Mouse (Mus musculus) urinary bladder, postnatal 14 days (tissue): ENCODE results near the gene Zbp1.
A peak's percentile ranks its signal among the peaks of the same experiment; 100 is the strongest.

Experiments used
- DNase-seq: peaks from one replicate; pipeline ENCODE4 v3.0.0; 2021; ENCODE audit warnings: low spot score

The Zbp1 gene

DNA sequence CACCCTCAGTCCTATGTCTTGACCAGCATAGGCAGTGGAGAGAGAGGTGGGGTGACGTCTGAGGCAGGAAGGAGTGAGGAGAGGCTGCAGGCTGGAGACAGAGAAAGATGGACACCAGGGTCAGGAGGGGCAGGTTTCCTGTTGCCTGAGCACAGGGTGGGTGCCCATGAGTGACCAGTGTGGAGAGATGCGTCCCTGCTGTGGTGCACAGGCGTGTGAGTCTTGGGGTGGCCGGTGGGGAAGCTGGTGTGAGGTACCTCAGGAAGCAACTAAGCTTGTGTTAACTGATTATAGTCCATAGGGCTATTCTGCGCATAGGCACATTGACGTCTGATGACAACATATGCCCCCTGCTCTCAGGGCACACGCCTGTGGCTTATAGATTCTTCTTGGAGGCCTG is 39.7 kb downstream of the Zbp1 start:
- DNase-seq = no peak

DNA sequence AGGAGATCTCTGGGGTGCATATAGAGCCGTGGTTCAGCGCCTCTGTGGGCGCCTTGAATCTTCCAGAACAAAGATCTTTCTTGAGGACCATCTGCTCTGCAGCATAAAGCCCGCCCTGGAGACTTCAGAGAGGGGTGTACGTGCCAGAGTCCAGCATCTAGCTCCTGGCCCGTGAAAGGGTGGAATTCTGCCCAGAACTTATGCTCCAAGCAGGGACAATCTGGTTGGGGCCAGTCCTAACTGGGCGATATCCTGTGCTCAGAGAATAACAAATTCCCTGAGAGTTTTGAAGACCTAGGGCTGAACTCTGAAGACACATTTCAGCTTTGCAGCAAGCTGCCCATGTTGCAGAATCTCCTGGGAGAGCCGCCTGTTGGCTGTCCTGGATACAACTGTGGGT is 40.8 kb downstream of the Zbp1 start:
- DNase-seq = no peak

DNA sequence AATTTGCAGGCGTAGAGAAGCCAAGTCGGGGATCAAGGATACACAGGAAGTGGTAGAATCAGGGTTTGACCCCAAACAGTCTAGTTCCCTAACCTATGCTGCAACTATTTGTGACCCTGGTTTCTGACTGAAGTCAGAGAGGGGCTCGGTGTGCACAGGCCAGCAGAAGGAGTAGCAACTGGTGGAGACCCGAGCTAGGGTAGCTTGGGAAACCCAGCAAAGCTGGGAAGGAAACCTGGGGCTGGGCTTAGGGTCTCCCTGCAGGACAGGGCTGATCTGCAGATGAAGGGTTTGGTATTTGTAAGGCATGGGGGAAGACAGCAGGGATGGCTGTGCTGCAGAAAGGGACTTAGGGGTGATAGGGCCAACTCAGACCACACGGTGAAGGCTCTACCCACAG is 41.2 kb downstream of the Zbp1 start:
- DNase-seq = no peak

DNA sequence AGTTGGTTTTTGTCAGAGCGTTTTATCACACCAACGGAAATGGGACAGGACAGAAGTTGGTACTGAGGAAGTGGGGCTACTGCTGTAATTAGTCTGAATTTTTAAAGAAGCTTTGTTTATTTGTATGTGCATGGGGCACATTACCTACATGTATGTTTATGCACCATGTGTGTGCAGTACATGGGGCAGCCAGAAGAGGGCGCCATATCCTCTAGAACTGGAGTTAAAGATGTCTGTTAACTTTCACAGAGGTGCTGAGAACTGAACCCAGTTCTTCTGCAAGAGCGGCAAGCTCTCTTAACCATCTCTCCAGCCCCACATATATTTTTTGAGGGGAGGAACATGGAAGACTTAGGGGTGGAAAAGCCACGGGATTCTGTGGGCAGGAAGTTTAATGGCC is 43.0 kb downstream of the Zbp1 start:
- DNase-seq = peak; percentile 2

DNA sequence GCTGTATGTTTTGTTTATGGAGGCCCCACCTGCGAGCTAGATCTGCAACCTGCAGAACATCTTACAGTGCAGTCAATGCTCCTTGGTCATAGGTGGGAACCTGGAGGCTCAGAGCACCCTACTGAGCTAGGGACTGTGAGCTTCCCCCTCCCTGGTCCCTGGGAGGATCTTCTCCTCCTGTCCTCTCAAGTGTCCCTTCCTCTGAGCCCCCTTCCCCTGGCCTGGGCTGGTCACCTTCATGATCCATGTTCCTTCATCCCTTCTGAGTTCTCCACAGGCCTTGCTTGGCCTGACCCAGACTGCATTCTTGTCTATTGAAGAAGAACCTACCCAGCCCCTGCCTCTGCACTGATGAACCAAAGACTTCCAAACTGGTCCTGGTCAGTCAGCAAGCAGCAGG is 44.2 kb downstream of the Zbp1 start:
- no peak for DNase-seq

DNA sequence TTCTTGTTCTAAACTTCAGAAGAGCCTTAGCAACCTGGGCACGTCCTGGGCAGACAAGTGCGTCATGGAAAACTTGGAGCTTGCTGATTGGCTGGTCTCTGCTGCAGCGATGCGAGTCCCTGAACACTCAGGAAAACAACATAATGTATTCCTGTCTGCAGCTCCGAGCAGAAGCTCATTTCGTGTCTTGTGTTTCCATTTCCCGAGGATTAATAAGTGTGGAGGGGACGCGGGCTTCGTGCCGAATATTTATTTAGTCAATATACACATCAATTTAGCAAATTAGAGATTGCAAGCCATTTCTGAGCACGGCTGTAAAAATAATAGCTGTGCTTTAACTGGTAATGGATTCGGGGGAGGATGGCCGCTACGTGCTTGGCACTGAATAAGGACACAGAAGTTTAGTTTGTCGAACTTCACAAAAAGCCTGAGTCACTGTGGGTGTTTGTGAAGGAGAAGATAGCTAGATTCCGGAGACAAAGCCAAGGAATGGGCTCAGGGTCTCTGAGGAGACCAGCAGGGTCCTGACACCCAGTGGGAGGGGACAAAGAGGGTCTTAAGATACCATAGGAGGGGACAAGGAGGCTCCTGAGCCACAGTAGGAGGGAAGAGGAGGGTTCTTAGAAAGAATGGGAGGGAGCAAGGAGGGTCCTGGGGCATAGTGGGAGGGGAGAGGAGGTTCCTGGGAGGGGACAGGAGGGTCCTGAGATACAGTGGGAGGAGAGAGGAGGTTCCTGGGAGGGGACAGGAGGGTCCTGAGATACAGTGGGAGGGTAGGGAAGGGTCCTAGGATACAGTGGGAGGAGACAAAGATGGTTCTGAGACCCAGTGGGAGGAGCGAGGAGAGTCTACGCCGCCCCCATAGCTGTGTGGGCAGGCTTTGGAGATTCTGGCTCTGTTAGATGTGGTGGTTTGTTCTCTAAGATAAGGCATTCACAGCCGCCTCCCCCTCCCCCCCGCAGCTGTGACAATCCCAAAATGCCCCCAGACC is 44.9 kb downstream of the Zbp1 start:
- DNase-seq = peak; percentile 36

DNA sequence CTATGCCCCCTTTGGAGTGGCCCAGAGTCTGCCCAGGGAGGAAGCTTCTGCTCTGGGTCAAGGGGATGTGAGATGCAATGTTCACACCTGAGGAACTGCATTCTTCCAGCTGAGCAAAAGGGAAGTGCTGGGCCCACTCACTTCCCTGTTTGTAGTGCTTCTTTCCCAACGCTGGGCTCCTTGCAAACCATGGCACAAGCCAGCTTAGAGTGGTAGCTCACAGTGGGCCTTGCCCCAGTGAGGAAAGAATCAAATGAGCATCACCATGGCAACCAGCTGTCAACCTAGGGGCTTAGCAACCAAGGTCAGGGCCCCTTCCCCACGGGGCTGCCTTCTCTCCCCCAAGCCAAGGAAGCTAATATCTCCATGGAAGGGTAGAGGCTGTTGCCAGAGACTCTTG is 45.7 kb downstream of the Zbp1 start:
- peak; percentile 3 for DNase-seq

DNA sequence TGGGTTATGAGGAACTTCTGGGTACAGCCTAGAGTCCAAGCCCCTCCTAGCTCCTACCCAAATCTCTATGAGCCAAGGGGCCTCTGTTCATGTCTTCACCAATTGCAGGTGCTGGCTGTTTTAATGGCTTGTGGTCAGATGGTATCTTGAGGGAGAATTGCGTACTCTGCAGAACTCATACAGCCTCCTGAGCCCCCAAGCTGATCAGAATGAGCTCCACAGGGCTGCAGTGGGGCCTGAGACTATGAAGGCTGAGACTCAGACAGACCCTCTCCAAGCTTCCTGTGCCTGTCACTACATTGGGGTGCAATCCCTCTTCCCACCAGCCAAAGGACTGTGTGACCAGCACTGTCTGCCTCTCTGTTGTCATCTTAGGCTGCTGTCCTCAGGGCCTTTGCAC is 46.3 kb downstream of the Zbp1 start:
- peak; percentile 2 for DNase-seq

DNA sequence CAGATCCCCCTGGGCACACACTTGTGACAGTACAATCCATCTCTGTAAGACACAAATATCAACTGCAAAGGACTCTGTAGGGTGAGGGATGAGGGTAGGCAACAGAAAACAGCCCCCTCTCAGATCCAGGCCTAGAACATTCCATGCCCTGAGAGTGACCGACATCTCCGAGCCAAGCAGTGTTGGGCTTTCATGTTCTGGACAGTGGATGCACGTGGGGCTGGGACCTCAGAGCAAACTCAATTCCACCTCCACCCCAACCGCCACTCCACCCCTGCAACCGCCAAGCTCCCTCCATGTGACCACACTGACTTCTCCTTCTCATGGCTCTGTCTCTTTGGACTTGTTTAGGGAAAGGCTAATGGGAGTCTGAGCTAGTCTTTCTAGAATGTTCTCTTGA is 46.8 kb downstream of the Zbp1 start:
- no peak for DNase-seq

DNA sequence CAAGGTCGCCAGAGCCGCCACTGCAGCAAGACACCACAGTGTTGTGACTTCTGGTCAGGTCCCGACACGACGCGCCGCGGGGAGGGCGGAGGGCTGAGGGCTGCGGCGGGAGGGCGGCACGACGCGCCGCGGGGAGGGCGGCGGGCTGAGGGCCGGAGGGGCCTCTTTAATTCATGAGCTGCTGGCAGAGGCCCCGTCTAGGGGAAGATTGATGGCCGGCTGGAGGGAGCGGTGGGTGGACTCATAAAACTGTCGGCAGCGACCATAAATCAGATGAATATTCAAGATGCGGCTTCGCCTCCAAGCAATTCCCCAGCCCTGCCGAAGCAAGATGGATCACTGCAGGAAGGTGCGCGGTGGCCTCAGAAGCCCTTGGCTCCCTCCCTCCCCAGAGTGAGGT is 47.3 kb downstream of the Zbp1 start:
- DNase-seq = peak; percentile 89

DNA sequence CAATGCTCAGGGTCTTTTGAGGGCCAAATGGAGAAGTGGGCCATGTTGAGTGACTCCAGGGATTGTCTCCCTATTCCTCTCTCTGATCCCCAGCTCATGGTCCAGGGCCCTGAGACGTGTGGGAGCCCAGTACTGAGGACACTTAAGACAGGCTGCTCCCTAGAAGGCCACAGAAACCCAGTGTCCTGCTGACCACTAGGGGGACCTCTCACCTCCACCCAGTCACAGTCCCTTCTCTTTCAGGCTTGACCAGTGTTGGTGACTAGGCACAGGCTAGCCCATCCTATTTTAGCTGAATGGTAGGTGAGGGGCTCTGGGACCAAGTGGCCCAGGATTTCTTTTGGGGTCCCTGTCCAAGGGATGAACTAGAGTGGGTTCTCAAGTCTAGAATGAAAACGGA is 48.0 kb downstream of the Zbp1 start:
- DNase-seq = no peak

DNA sequence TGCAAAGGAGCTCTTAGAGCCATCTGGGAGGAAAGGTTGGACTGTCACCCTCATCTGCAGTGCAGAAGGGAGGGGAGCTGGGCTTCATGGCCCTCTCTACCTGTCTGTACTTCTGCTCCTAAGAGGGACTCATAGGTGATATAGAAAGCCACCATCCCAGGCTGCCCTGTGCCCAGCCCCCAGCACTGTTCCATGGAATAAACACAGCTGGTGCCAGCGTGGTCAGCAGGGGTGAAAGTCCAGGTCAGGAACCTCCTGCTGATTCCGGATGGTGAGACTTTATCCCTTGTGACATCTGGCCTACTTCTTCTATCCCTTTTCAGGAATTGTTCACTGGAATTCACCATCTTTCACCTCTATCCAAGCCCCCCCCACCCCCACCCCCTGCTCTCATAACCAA is 48.6 kb downstream of the Zbp1 start:
- no peak for DNase-seq

DNA sequence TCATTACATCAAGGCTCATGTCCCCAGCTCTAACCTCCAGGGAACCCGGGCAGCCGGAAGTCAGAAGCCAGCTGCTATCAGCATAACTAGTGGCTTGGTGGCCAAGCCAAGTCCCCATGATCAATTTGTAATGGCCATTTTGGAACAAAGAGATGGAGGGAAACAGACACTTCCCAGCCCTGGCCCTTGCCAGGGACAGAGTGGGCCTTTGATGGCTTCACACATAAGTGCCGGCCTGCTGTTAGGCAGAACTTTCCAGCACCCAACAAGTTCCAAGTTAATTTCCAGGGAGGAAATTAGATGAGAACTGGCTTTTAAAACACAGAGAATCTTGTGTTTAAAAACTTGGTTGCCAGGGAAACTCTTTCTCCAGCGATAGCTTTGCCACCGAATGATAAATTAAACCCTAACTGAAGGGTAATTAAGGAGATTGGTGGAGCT is 50.3 kb downstream of the Zbp1 start:
- DNase-seq = no peak

DNA sequence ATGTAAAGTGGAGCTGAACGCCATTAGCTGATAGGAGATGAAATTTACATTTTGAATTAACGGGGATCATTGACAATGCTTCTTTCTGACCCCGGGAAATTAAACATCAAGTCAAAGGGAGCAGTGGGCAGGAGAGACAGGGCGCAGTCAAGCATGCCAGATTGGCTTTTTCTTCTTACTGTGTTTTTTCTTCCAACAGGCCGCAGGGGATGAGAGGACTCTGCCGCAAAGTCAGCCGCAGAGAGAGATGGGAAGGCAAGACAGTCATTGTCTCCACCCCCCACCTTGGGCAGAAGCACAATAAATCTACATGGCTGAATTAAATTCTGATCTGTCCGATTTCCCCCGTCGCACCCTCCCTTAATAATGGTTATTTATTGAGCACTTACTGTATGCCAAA is 53.4 kb downstream of the Zbp1 start:
- DNase-seq = no peak

DNA sequence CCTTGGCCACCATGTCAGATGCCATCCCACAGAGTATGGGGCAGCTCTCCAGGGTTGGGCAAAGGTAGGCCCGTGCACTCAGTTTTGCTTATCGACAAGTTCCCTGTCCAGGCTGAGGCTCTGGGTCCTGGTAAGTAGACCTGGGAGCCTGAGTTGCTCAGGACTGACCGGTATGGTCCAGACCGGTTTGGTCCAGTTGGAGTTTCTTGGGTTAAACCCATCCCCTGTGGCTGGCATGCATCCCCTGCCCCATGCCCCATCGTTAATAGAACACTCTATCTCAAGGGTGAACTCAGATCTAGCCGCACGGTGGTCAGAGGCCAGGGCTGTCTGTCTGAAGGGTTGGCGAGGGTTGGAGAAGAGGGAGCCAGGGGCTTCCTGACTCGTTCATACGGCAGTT is 53.8 kb downstream of the Zbp1 start:
- no peak for DNase-seq

DNA sequence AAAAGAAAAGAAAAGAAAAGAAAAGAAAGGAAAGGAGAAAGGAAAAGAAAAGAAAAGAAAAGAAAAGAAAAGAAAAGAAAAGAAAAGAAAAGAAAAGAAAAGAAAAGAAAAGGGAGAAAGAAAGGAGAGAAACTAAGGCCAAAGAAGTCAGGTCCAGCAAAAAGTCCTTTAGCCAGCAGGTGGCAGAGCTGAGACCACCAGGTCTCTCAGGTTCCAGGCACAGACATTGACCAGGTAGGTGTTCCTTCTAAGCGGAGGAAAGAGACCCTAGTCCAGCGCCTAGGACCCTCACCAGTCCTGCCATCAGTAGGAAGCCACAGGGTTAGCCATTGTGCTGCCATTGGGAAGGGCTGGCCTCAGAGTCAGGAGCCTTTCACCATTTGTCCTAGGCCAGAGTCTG is 54.4 kb downstream of the Zbp1 start:
- DNase-seq = peak; percentile 47

DNA sequence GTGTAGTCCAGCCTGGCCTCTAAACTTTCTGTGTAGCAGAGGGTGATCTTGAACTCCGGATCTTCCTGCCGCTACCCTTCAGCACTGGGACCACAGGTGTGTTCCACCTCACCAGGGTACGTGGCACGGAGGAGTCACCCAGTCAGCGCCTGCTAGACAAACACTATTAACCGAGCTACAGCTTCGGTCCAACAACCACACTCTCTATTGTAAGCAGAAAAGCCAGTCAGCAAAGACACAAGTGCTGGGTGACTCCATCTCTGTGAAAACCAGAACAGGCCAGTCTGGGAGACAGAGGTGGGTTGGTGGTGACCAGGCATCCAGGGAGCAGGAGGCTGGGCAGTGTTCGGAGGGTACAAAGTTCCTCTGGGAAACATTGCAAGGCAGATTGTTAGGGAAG is 55.3 kb downstream of the Zbp1 start:
- DNase-seq = no peak

DNA sequence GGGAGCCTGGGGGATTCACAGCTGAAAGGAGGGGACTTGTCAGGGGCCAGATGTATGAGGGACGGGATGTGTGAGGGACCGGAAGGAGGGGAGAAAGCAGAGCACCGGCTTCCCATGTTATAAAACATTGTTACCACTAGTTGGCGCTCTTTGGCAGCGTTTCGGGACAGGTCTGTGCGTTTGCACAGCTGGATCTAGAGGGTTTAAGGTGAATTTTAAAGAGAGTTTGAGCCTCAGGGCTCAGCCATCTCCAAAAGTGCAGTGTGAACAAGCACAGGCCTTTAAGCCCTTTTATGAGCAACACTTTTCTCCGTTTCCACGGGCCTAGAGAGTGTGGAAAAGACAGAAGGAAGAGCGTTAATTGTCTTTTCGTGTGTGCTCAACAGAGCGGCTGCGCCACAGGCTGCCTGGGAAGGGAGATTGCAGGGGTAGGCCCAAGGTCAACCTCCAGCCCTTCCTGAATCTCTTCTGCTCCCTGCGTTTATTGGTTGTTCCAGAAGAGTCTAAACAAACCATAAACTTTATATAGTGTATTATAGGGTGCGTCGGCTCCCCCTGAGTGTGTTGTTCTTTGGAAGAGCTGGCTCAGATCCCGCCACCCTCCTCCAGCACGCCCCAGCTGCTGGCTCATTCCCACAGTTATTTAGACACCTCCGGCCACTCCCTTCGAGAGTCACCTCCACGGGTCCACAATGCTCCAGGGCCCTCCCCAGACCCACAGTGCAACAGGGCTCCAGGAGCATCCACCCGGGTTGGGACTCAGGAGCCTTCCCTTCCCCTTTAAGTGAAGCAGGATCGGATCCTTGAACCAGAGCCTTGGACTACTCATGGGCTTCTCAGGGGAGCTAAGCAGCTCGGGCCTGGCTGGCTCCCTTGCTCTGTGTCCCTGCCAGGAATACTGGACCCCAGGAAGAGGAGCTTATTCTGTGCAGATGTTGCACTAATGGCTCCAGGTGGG is 59.1 kb downstream of the Zbp1 start:
- DNase-seq = peak; percentile 73

DNA sequence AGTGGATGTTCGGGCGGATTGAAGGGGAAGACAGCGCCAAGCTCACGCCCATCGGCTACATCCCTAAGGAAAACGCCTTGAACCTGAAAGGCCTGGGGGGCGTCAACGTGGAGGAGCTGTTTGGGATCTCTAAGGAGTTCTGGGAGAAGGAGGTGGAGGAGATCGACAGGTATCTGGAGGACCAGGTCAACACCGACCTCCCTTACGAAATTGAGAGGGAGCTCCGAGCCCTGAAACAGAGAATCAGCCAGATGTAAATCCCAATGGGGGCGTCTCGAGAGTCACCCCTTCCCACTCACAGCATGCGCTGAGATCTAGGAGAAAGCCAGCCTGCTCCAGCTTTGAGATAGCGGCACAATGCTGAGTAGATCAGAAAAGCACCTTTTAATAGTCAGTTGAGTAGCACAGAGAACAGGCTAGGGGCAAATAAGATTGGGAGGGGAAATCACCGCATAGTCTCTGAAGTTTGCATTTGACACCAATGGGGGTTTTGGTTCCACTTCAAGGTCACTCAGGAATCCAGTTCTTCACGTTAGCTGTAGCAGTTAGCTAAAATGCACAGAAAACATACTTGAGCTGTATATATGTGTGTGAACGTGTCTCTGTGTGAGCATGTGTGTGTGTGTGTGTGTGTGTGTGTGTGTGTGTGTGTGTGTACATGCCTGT is 60.2 kb downstream of the Zbp1 start:
- no peak for DNase-seq

DNA sequence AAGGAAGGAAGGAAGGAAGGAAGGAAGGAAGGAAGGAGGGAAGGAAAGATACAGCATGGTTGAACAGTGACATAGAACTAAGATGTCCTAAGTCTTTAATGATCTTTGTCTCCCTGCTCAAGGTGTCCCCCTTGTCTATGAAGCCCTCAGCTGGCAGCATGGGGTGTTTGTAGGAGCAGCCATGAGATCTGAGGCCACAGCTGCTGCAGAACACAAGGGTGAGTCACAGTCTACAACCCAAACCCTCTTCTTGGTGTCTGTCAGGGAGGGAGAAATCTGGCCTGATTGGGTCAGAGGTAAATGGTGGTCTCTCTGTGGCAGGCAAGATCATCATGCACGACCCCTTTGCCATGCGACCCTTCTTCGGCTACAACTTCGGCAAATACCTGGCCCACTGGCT is 60.9 kb downstream of the Zbp1 start:
- DNase-seq = no peak

DNA sequence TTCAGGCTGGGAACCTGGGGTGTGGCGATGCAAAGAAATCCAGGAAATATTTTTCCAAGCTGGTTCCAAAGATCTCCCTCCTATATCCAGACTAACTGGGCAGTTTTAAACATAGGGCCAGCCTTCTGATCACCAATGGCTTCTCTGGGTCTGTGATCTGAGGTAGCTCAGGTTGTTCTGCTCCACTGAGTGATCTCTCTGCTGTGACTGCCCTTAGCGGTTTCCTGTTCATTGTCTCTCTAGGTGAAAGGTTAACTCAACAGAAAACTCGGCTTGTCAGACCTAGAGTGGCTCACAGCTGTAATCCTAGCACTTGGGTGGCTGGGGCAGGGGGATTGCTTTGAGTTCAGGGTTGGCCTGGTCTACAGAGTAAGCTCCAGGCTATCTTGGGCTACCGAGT is 61.3 kb downstream of the Zbp1 start:
- DNase-seq = no peak

DNA sequence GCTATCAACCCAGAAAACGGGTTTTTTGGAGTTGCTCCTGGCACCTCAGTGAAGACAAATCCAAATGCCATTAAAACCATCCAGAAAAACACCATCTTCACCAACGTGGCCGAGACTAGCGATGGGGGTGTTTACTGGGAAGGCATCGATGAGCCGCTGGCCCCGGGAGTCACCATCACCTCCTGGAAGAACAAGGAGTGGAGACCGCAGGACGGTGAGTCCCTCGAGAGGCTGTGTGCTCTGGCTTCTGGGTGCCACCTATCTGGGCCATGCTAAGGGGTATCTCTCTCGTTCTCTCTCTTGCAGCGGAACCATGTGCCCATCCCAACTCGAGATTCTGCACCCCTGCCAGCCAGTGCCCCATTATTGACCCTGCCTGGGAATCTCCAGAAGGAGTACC is 61.8 kb downstream of the Zbp1 start:
- DNase-seq = no peak
